Mouse (Mus musculus): ENCODE data around the gene Olfr618.
"Not testable (repeated sequence)": the region's sequence is repeated elsewhere in the genome, so short reads cannot be mapped to it uniquely, and the experiment has no call there.

The Olfr618 gene

GRCm38 (mm10) chr7:103589803-103590202 lies at the start of gene Olfr618:
Olfr618 (plus strand) TSS chr7:103590103.
- in situ Hi-C loops (cut with MboI, MseI) = no loop called here

DNA sequence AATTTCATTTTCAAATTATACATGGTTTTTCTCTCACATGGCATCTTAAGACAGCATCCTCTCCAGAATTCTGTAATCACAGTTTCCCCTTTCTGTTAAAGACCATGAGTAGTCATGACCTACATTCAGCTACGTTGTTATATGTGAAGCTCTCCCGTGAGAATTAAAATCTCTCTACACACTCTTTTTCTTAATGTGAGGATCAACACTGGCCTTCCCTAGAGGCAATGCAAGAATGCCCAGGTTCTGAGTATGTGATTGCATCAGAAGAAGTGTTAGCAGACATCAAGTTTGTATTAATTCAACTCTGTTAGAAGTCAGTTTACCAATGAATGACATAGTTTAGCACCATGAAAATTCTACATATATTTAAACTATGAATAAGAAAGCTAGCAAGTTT lies 47.3 kb upstream of the Olfr618 start, which contains the start of gene Olfr612:
Gene Olfr612 (minus strand): TSS at position 101 of the 400 bp plus-strand sequence.
- in situ Hi-C loops (cut with MboI, MseI) = not testable (repeated sequence)

DNA sequence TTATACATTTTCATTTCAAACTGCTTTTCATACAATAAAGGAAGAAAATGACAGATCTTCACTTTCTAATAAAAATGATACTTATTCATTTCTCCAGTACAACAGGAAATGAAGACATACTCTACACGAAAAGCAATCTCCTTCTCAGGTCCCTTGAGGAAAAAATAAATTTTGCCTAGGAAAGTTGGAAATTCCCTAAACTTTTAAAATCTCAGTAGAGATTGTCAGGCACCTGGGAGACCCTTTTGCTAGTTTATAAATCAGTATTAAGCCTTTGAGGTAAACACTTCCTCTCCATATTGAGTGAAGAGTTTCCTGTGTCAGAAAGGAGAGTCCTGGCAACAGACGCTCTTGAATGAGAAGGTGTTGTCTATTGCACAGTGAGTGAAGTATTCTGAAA lies 42.1 kb upstream of the Olfr618 start, which contains the start of gene Olfr613:
Gene Olfr613 (plus strand): TSS at position 301 of the 400 bp plus-strand sequence.
- in situ Hi-C loops (cut with MboI, MseI) = no loop called here

DNA sequence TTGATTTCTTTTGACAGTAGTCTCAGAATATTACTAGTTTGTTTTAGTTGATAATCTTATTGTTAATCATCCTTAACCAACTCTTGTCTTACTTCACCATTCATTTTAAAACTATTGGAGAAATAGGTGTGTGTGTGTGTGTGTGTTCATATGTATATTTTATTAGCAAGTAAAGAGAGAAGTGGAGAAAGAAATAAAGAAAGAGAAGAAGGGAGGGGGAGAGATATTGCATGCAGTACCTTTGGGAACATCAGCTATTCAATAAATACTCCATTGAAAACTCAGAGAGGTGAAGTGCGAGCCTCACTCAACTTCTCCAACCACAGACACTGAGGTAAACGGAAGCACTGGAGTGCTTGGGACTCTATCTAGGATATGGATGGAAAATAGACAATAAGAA lies 34.1 kb upstream of the Olfr618 start, which contains the start of gene Olfr615:
Gene Olfr615 (plus strand): TSS at position 301 of the 400 bp plus-strand sequence.
- in situ Hi-C loops (cut with MboI, MseI) = no loop called here

- in situ Hi-C loops (cut with MboI, MseI) = no loop called here
Observed at GRCm38 (mm10) chr7:103569043-103569442, 20.9 kb upstream of the Olfr618 start, which contains the start of gene Olfr616. Olfr616 (minus strand) TSS chr7:103569143.

- in situ Hi-C loops (cut with MboI, MseI) = no loop called here
Observed at GRCm38 (mm10) chr7:103572761-103573160, 17.1 kb upstream of the Olfr618 start, which contains the start of gene Olfr617. Olfr617 (plus strand) TSS chr7:103573061.

DNA sequence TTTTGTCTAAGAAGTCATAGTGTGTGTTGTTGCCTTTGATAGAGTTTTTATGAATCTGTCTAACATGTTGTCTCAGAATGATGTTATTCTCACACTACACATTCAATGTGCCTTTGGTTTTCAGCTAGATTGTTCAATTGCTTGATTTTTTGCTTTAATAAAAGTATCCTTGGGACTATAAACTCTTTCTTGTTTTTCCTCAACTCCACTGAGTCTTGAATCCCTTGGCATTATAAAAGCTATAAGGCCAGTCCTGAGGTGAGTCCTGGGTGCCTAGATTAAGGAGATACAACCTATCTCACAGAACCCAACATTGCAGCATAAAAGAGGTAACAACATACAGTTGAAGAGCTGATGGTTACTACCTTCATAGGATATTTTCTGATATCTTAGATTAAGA lies 10.4 kb downstream of the Olfr618 start, which contains the start of gene Olfr619:
Gene Olfr619 (plus strand): TSS at position 301 of the 400 bp plus-strand sequence.
- in situ Hi-C loops (cut with MboI, MseI) = no loop called here

DNA sequence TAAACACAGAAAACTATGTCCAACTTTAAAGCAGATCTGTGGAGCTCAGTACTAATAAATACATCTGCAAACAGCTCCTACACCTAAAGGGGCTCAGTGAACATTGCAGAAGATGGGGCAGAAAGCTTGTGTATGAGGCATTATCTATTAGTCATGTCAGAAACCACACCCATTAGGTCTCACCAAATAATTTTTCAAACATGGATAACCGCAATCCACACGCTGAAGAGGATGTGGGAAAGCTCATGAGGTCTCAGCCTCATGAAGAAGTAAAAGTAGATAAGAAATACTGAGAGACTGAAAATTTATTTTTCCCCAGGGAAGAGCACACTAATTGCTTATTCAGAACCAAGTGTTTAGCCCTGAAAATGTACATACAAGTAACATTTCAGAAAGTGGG lies 17.5 kb downstream of the Olfr618 start:
- in situ Hi-C loops (cut with MboI, MseI) = no loop called here

DNA sequence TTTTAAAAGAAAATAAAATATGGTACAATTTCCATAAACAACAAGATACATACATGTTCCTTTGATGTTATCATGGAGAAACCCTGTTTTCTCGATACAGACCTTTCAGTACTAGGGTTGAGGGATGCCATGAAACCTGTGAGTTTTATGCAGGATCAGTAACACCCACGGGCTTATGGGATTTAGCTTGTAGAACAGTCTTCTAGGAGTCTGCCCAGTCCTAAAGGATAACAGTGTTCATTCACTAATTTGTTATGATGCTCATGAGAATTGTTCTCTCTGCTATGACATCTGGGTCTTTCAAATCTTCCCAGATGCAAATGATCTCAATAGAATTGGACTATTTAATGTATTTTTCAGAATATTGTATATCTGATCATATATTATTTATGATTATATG lies 22.5 kb downstream of the Olfr618 start, which contains the start of gene Olfr620:
Gene Olfr620 (minus strand): TSS at position 101 of the 400 bp plus-strand sequence.
- in situ Hi-C loops (cut with MboI, MseI) = no loop called here

DNA sequence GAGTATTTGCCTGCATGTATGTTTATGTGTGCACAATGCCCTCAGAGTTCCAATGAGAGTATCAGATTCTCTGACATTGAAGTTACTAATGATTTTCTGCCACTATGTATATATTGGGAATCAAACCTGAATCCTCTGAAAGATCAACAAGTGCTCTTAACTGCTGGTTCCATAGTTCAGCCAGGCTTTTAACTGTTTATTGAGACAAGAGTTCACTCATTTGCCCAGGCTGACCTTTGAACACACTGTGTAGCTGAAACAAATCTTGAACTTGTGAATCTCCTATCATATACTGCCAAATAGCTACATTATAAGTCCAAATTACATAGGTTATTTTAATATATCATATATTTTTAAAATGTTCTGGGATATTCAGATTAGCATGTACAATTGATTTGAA lies 46.9 kb downstream of the Olfr618 start:
- in situ Hi-C loops (cut with MboI, MseI) = no loop called here

GRCm38 (mm10) chr7:103642602-103643001 lies 52.7 kb downstream of the Olfr618 start, which contains the start of gene Olfr622:
Olfr622 (minus strand) TSS chr7:103642702.
- in situ Hi-C loops (cut with MboI, MseI) = no loop called here

GRCm38 (mm10) chr7:103644070-103644469 lies 54.2 kb downstream of the Olfr618 start:
- in situ Hi-C loops (cut with MboI, MseI) = no loop called here
